Mouse (Mus musculus): ENCODE results near the gene P4htm. TPM values are rescaled to one million over a fixed set of nuclear protein-coding genes. Genes with fewer than 3 reads are reported as not detected.
"Not testable (repeated sequence)": the region's sequence is repeated elsewhere in the genome, so short reads cannot be mapped to it uniquely, and the experiment has no call there.

Gene P4htm
- polyA plus RNA-seq, 1 experiment from 2014 or later: 4.1 TPM

DNA sequence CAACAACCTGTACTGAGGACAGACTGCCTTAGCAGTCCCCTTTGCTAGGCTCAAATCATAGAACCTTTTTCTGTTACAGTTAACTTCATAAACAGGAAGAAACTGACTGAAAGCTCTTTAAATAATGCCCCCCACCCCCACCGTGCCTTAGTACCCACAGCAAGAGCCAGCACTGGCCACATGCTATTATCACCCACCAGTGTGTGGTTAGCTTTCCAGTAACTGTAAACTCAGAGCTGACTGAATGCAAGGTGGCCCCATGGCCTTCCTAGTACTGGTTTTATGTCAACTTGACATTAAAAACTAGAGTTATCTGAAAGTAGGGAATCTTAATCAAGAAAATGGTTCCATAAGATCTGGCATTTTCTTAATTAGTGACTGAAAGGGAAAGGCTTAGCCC is 33.2 kb upstream of the P4htm start:
- DNase-seq (ENCODE audit: low spot score): no peak
- WGBS: 58% methylated on average over 1 of the region's 1 CpGs
- no peak overlapping the region for H3K4me3 ChIP-seq (ENCODE audit: low read depth, low read length)
- H3K36me3 ChIP-seq (ENCODE audit: insufficient read depth, low read length): no peaks in the 10 kb centered on the region
- H3K9me3 ChIP-seq (ENCODE audit: low read length): no peaks in the 10 kb centered on the region
- no peak overlapping the region for H3K9ac ChIP-seq (replicated peaks; ENCODE audit: low read depth)
- ATAC-seq: no peak
- H3K27me3 ChIP-seq (replicated peaks; ENCODE audit: insufficient read depth, low read length): no peaks in the 10 kb centered on the region
- H3K27ac ChIP-seq (ENCODE audit: low read length): no peak overlapping the region
- H3K4me2 ChIP-seq (replicated peaks; ENCODE audit: low read depth, low read length): no peak overlapping the region
- peaks cover 3% of the 10 kb centered on the region; the same call in 1 of the 2 replicates for H3K4me1 ChIP-seq (ENCODE audit: insufficient read depth, low read depth, low read length)
- TF ChIP-seq EP300 (IDR thresholded peaks at IDR 0.05): no peak

DNA sequence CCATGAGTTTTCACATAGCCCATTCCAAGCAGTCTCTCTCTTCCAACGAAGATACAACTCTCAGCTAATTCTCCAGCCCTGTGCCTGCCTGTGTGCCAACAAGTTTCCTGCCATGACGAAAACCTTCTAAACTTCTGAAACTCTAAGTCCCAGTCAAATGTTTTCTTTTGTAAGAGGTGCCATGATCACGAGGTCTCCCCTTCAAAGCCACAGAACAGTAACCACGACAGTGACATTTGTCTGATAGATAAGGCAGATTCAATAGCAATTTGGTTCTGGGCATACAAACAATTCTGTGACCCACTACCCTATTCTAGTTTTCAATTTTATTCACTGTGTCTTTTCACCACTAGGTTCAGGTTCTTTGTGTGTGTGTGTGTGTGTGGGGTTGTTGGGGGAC is 30.7 kb upstream of the P4htm start:
- TF ChIP-seq EP300 (IDR thresholded peaks at IDR 0.05) (no peak), CTCF (IDR thresholded peaks at IDR 0.05) (no peak)
- WGBS: 67% methylated on average over 4 of the region's 4 CpGs
- no peak for DNase-seq (ENCODE audit: low spot score)
- no peak overlapping the region for H3K27ac ChIP-seq (ENCODE audit: low read length)
- H3K9ac ChIP-seq (replicated peaks; ENCODE audit: low read depth): no peak overlapping the region
- H3K36me3 ChIP-seq (ENCODE audit: insufficient read depth, low read length): no peaks in the 10 kb centered on the region
- H3K4me1 ChIP-seq (ENCODE audit: insufficient read depth, low read depth, low read length): peaks cover 3% of the 10 kb centered on the region; the same call in 1 of the 2 replicates
- no peaks in the 10 kb centered on the region for H3K27me3 ChIP-seq (replicated peaks; ENCODE audit: insufficient read depth, low read length)
- no peak overlapping the region for H3K4me2 ChIP-seq (replicated peaks; ENCODE audit: low read depth, low read length)
- H3K9me3 ChIP-seq (ENCODE audit: low read length): no peaks in the 10 kb centered on the region
- H3K4me3 ChIP-seq (ENCODE audit: low read depth, low read length): no peak overlapping the region
- no peak for ATAC-seq

DNA sequence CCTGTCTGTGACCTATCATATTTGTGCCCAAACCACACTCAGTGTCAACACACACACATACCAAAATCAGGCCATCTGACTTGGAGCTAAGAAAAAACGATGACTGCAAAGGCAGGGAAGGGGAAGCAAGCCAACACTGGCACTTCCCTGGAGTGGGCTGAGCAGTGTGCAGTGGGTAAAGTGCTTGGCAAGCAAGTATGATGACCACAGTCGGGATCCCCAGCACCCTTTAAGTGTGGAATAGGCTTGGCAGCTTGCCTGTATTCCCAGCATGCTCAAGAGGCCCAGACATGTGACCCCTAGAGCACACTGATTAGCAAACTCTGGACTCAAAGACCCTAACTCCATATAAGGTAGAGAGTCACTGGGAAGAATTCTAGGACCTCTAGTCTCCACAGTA is 29.0 kb upstream of the P4htm start:
- 38% methylated on average over 2 of the region's 2 CpGs for WGBS
- 0 out of 2 replicates have a peak, but pooled peaks have one; percentile 0 for TF ChIP-seq EP300 (IDR thresholded peaks at IDR 0.05)
- TF ChIP-seq CTCF (IDR thresholded peaks at IDR 0.05): no peak
- Histone ChIP-seq H3K4me2 (replicated peaks; ENCODE audit: low read depth, low read length) (no peak overlapping the region), H3K4me3 (ENCODE audit: low read depth, low read length) (no peak overlapping the region), H3K27me3 (replicated peaks; ENCODE audit: insufficient read depth, low read length) (no peaks in the 10 kb centered on the region), H3K36me3 (ENCODE audit: insufficient read depth, low read length) (no peaks in the 10 kb centered on the region), H3K9me3 (ENCODE audit: low read length) (no peaks in the 10 kb centered on the region), H3K4me1 (ENCODE audit: insufficient read depth, low read depth, low read length) (no peaks in the 10 kb centered on the region; the same call in 1 of the 2 replicates), H3K27ac (ENCODE audit: low read length) (no peak overlapping the region), H3K9ac (replicated peaks; ENCODE audit: low read depth) (no peak overlapping the region)
- ATAC-seq (peak; percentile 96), DNase-seq (ENCODE audit: low spot score) (peak; percentile 79)

DNA sequence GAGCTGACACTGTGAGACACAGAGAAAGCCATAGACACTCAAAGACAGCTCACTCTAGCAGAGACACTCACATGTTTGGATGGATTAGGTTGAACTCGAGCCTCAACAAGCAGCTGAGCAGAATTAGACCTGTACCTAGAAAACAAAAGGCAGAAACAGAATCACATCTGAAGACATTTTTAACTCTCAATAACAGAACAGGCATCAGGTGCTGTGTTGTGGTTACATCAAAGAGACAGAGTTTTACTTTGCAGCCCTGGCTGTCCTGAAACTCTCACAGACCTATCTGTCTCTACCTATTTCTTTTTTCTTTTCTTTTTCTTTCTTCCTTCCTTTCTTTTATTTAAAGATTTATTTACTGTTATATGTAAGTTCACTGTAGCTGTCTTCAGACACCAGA is 19.8 kb upstream of the P4htm start:
- WGBS: 83% methylated on average over 1 of the region's 1 CpGs
- TF ChIP-seq EP300 (IDR thresholded peaks at IDR 0.05): no peak
- no peak for TF ChIP-seq CTCF (IDR thresholded peaks at IDR 0.05)
- Histone ChIP-seq H3K27ac (ENCODE audit: low read length) (no peak overlapping the region), H3K4me3 (ENCODE audit: low read depth, low read length) (no peak overlapping the region), H3K36me3 (ENCODE audit: insufficient read depth, low read length) (peaks cover 26% of the 10 kb centered on the region), H3K9ac (replicated peaks; ENCODE audit: low read depth) (no peak overlapping the region), H3K4me1 (ENCODE audit: insufficient read depth, low read depth, low read length) (no peaks in the 10 kb centered on the region), H3K4me2 (replicated peaks; ENCODE audit: low read depth, low read length) (no peak overlapping the region), H3K9me3 (ENCODE audit: low read length) (no peaks in the 10 kb centered on the region), H3K27me3 (replicated peaks; ENCODE audit: insufficient read depth, low read length) (no peaks in the 10 kb centered on the region)
- no peak for DNase-seq (ENCODE audit: low spot score)
- no peak for ATAC-seq

DNA sequence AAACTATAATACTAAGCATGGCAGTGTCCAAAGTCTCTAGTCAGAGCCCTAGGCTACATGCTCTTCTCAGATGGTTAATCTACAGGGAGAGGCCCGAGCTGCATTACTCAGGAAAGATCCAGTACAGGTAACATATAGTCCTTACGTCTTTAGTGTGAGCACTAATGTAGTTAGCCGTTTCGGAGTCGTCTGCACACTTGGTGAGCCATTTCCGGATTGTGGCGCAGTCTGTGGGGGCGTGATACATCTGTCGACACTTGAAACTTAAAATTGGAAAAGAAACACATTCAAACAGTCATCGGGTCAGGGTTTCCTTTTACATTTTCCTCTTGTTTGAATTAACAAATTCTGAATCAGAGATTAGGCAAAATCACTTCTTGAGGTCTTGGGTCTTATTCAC is 14.0 kb upstream of the P4htm start:
- H3K36me3 ChIP-seq (ENCODE audit: insufficient read depth, low read length): peaks cover 46% of the 10 kb centered on the region
- WGBS: 96% methylated on average over 10 of the region's 10 CpGs
- H3K9me3 ChIP-seq (ENCODE audit: low read length): no peaks in the 10 kb centered on the region
- H3K4me3 ChIP-seq (ENCODE audit: low read depth, low read length): no peak overlapping the region
- H3K4me1 ChIP-seq (ENCODE audit: insufficient read depth, low read depth, low read length): no peaks in the 10 kb centered on the region
- H3K9ac ChIP-seq (replicated peaks; ENCODE audit: low read depth): no peak overlapping the region
- H3K27ac ChIP-seq (ENCODE audit: low read length): no peak overlapping the region
- no peaks in the 10 kb centered on the region for H3K27me3 ChIP-seq (replicated peaks; ENCODE audit: insufficient read depth, low read length)
- no peak for ATAC-seq
- no peak overlapping the region for H3K4me2 ChIP-seq (replicated peaks; ENCODE audit: low read depth, low read length)
- TF ChIP-seq CTCF (IDR thresholded peaks at IDR 0.05) (no peak), EP300 (IDR thresholded peaks at IDR 0.05) (no peak)
- no peak for DNase-seq (ENCODE audit: low spot score)

DNA sequence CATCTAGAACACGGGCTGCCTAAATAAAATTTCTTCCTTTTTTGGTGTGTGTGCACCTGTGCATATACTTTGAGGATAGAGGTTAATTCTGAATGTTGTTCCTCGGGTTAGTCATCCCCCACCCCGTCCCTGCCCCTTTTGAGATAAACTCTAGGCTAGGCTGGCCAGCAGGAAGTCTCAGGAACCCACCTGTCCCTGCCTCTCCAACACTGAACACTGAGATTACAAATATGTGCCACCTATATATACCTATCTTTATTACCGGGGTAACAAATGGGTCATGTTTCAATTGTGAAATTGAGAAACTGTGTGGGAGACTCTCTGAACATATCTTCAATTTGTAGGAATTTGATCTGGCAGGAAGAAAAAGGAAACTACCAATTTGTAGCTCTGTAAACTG is 11.4 kb upstream of the P4htm start:
- Histone ChIP-seq H3K27me3 (replicated peaks; ENCODE audit: insufficient read depth, low read length) (no peaks in the 10 kb centered on the region), H3K36me3 (ENCODE audit: insufficient read depth, low read length) (peaks cover 42% of the 10 kb centered on the region; the same call in 1 of the 2 replicates), H3K4me2 (replicated peaks; ENCODE audit: low read depth, low read length) (no peak overlapping the region), H3K9me3 (ENCODE audit: low read length) (no peaks in the 10 kb centered on the region), H3K9ac (replicated peaks; ENCODE audit: low read depth) (no peak overlapping the region), H3K4me3 (ENCODE audit: low read depth, low read length) (no peak overlapping the region), H3K27ac (ENCODE audit: low read length) (no peak overlapping the region), H3K4me1 (ENCODE audit: insufficient read depth, low read depth, low read length) (no peaks in the 10 kb centered on the region)
- DNase-seq (ENCODE audit: low spot score) (no peak), ATAC-seq (no peak)
- TF ChIP-seq CTCF (IDR thresholded peaks at IDR 0.05): no peak
- TF ChIP-seq EP300 (IDR thresholded peaks at IDR 0.05): no peak
- 88% methylated on average over 4 of the region's 4 CpGs for WGBS

DNA sequence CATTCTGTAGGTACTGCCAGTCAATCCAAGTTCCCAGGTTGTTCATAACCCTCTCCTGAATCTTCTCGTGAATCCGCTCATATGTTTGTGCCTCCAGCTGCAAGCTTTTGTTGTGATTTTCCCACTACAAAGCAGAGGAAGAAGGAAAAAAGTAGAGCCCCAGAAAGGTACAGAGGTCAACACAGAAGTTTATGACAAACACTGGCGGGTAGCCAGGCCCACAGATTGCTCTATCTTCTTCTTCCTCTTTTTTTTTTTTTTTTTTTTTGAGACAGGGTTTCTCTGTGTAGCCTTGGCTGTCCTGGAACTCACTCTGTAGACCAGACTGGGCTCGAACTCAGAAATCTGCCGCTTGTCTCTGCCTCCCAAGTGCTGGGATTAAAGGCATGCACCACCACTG is 10.5 kb upstream of the P4htm start:
- ATAC-seq; H3K27ac ChIP-seq (ENCODE audit: low read length); H3K27me3 ChIP-seq (replicated peaks; ENCODE audit: insufficient read depth, low read length); H3K4me1 ChIP-seq (ENCODE audit: insufficient read depth, low read depth, low read length); DNase-seq (ENCODE audit: low spot score); H3K9ac ChIP-seq (replicated peaks; ENCODE audit: low read depth); H3K4me3 ChIP-seq (ENCODE audit: low read depth, low read length); H3K4me2 ChIP-seq (replicated peaks; ENCODE audit: low read depth, low read length); H3K9me3 ChIP-seq (ENCODE audit: low read length): not testable (repeated sequence)
- 72% methylated on average over 5 of the region's 5 CpGs for WGBS
- H3K36me3 ChIP-seq (ENCODE audit: insufficient read depth, low read length): peaks cover 47% of the 10 kb centered on the region
